Mouse (Mus musculus) adrenal gland (tissue): Measurements from ENCODE around the gene Prss53.
"Not testable (repeated sequence)": the region's sequence is repeated elsewhere in the genome, so short reads cannot be mapped to it uniquely, and the experiment has no call there.

Experiments used
- intact Hi-C: fragments of 180-260 bp; cut with DNase I; formaldehyde crosslinking; loops from one replicate; pipeline ENCODE4 v1.15.1; 2025

The Prss53 gene

DNA sequence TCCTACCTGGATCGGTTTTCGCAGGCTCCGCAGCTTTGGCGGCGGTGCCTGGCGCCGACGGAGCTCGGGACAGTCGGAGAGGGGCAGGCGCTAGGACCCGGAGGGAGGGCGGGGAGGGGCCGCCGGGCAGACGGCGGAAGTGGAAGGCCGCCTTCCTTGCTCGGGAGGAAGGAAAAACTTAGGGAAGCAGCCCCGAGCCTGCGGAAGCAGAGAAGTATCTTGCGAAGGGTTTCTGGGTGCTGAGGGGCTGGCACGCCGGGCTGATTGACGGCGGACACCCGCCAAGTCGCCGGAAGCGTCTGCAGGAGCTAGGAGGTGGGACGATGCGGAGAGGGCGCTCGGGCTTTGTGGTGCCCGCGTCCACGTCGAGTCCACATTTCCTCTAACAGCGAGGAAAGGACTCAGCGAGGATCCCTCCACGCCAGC is 14.7 kb downstream of the Prss53 start, which contains the start of gene Zfp646:
Gene Zfp646, plus strand, starts transcription at position 181 of the 426 bp plus-strand sequence.
- intact Hi-C loops, result loop anchor here (5.0 kb wide), 1 partner anchor 34 kb away; no protein-coding TSS in a partner anchor

DNA sequence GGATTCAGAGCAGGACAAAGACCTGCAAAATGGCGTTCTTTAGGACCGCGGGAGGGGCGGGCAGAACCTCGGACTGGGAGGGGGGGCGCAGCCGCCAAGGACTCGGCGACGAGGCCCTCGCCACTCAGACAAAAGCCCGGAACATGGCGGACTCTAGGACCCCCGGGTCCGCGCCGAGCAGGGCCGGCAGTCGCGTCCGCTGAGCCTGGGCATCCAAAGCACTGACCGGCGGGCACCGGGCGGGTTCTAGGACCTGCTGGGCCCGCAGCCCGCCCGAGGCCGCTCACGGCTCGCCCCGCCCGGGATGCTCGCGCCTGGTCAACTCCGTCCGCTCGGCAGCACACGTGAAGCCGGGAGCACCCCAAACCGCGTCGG is 15.2 kb downstream of the Prss53 start:
- intact Hi-C loops, result loop anchor here (5.0 kb wide), 1 partner anchor 33 kb away; no protein-coding TSS in a partner anchor

DNA sequence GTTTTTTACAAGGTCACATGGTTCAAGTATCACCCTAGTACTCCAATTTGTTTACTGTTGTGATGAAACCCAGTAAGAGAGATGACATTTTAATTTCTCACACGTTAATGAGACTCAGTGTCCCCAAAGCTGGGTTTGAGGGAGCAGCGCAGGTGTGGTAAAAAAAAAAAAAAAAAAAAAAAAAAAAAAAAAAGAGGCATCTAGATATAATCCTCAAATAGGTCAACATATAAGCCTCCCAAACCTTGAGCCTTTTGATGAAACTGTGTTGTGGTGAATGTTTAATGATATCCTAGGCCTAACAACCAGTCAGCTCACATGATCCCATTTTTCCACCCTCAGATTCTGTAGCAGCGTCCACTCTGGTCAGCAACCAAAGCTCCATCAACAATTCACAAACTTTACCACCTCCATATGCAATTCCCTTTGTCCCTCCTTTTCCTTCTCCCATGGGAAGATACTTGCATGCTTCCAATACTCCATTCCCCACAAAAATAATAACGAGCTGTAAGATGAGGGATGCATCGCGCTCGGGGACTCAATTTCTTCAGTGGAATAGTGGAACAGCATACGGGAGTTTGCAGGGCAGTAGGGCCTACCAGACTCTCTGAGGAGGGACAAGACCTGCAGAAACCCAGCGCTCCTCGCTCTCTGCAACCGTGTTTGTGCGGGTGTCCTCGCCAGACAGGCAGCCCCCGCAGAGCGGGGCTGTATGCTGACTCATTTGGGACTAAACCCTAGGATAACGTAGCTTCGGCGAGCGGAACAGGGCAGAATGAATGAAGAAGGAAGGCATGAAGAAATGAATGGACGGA is 15.8 kb downstream of the Prss53 start:
- intact Hi-C loops, result loop anchor here (5.0 kb wide), 1 partner anchor 33 kb away; no protein-coding TSS in a partner anchor

DNA sequence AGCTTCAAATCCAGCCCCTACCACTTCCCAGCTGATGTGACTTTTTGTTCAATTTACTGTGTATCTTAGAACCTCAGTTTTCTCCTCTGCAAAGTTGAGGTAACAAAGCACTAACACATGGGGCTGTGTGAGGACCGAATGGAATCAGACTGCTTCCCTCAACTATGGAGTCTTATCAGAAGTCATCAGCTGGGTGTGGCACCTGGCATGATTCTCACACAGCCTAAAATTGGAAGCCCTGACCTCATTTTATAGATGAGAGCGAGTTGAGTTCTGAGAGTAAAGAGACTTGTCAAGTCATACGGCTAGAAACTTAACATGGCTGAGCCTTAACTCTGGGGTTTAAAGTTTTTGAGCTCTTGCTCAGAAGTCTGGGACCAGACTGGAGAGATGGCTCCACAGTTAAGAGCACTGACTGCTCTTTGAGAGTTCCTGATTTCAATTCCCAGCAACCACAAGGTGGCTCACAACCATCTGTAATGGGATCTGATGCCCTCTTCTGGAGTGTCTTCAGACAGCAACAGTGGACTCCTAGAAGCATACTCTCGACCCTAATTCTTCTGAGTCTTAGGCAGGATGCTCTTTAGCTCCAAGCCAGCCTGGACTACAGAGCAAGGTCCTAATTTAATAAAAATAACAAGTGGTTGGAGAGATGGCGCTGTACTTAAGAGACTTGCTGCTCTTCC is 20.5 kb downstream of the Prss53 start:
- intact Hi-C loops, result no loop called here

DNA sequence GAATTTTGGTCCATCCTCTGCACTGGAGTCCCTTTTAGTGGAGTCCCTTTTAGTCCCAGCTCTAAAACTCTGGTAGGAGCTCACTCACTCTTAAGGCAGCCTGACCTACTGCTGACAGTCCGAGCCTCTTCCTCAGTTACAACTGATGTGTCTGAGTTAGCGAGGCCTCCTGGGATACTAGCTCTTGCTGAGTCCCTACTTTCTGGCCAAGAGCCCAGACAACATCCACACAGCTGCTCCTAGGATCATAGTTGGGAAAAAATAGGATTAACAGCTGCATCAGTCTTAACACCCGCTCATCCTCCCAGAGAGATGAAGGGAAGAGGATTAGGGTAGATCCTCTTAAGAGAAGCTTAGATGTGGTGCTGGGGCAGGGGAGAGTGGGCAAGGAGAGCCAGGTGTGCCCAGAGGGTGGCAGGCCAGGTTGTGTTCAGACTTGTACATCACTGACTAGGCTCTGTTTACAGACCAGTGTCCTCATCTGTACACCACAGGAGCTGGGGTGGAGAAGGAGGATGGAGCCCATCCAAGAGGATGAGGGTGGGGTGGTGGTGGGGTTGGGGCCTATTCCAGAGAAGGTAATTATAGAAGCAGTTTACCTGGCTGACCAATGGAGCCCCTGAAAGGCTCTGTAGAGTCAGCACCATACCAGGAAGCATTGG is 21.5 kb downstream of the Prss53 start:
- intact Hi-C loops, result no loop called here

DNA sequence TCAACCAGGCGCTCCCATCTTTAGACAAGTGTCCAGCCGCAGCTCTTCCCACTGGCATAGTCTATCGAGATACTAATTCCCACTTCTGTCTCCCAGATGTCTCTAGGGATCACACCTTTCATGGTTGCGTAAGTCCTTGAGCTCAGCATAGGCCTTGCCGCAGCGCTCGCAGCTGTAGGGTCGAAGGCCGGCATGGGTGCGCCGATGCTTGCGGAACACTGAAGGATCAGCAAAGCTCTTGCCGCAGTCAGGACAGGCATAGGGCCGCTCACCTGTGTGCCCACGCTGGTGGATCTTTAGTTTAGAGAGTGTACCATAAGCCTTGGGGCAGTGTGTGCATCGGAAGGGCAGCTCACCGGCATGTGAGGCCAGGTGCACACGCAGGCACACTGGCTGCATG is 23.1 kb downstream of the Prss53 start:
- intact Hi-C loops, result no loop called here

DNA sequence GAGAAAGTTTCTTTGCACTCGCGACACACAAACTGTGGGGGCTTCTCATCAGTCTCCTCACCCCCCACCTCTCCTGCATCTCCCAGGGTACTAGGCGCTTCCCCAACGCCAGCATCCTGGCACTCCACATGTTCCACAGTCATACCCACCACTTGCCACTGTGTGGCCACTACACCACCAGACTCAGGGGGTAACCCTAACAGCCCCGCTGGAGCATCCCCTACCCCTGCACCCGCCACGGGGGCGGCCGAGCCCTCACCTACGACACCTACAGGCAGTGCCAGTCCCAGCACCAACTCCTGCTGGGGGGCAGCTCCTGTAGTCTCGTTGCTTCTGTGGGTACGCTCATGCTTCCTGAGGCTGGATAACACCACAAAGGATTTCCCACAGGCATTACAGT is 24.3 kb downstream of the Prss53 start:
- intact Hi-C loops, result no loop called here

DNA sequence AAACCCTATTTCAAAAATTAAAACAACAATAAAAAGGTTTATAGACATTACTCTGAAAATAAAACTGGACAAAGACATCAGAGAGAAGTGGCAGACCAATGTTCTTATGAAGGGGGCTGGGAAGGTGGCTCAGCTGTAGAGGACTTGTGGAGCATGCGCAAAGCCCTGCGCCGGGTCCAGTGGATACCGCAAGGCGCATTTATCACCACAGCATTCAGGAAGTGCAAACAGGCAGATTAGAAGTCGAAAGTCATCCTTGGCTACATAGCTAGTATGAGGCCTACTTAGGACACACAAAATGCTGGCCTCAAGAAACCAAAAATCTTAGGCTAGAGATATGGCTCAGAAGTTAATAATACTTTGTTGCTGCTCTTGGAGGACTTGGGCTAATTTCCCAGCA is 32.5 kb downstream of the Prss53 start:
- intact Hi-C loops, result no loop called here

DNA sequence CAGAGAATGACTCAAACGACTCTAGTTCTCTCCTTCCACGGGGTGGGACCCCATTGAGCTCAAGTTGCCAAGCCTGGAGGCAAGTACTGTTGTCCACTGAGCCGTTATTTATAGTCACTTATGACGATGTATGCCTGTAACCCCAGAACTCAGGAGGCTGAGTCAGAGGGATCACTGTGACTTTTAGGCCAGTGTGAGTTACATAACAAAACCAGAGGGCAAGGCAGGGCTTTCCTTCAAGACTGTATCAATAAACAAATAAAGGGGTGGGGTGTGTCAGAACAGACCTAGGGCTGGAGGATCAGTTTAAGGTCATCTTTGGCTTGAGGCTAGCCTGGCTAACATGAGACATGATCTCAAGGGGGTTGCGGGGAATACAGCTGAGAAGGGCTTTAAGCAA is 39.9 kb downstream of the Prss53 start:
- intact Hi-C loops, result no loop called here

DNA sequence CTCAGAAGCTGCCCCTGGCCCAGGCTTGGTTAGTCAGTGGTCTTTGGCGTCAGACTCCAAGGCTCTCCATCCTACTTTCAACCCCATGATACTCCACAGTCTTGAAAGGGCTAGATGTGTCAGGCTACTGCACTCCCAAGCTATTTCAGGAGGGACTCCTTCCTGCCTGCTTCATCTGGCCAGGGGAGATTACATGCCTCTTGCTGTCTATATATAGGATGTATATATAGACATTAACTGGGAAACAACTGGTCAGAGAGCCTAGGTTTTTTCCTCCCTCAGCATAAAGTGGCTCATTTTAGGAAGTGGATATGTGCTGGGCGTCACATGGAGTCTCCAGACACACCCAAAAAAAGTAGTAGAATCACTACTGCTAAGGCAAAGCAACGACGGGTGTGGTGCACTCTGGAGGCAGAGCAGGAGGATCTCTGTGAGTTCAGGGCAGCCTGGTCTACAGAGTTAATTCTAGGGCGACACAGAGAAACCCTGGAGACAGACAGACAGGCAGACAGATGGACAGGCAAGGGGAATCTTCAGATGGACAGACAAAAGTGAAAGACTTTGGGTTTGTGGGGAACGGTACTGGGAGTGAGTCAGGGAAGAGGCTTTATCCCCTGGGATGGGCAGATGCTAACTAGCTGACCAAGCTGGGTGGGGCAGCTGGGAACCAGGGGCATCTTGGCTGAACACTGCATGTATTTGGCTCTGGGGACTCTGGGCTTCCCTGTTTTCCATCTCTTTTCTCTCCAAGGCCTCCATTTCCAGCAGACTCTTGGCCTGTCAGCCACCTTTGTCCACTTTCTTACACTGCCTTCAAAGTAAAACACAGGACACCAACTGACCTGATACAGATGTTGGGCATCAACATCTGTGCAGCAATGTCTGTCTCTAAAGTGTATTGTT is 40.5 kb downstream of the Prss53 start:
- intact Hi-C loops, result no loop called here

DNA sequence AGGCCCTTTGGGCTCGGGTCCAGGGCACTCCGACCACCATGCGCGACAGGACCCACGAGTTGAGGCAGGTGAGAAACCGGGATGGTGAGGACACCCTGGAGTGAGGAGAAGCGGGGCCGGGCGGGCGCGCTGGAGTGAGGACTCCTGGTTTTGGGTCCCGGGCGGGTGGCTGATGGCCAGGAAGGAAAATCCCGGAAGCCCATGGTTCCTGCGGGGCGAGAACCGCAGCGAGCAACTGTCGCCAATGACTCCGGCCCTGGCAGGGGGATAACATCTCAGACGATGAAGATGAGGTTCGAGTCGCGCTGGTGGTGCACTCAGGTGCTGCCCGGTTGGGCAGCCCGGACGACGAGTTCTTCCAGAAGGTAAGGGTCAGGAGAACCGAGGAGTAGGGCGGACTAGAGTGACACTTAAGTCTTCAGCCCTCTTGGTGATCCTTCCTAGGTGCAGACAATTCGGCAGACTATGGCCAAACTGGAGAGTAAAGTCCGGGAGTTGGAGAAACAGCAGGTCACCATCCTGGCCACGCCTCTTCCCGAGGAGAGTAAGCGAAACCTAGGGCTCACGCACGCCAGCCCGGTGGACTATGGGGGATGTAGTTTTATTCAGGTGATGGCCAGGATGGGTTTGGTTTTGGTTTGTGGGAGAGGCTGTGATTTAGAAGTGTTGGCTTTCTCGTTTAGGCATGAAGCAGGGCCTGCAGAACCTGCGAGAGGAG is 48.6 kb downstream of the Prss53 start:
- intact Hi-C loops, result loop anchor here (5.0 kb wide), 1 partner anchor 35 kb away; the partner anchor contains the start of genes Zfp646 and Zfp668

DNA sequence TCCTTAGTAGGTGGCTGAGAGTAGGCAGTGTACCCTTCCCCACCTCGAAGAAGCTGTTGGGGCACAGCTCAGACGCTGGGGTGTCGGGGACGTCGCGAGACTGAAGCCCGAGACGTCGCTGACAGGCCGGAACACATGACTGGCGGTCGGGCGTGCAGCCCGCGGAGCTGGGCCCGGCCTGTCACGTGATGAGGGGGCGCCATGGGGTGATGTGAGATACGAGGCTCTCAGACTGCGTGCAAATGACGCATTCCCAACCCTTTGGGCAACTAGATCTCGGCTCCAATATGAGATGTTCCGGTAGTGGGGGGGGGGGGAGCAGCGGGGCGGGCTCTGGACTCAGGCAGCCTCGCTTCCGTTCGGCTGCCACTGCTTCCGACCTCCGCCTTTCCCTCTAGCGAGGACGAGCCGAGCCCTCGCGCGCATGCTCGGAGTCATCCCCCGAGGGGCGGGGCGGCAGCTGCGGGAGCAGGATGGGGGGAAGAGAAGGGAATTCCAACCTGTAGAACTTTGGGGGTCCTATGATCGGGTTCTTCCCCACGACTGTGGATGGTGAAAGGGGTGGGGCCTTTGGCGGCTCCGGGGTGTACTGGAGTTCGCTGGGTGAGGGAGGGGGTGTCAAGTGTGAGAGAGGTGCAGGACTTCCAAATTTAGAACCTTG is 49.3 kb downstream of the Prss53 start:
- intact Hi-C loops, result loop anchor here (2.0 to 5.0 kb wide), 2 partner anchors 36 to 41 kb away; partner anchors contain the start of genes Hsd3b7, Zfp646 and Zfp668

DNA sequence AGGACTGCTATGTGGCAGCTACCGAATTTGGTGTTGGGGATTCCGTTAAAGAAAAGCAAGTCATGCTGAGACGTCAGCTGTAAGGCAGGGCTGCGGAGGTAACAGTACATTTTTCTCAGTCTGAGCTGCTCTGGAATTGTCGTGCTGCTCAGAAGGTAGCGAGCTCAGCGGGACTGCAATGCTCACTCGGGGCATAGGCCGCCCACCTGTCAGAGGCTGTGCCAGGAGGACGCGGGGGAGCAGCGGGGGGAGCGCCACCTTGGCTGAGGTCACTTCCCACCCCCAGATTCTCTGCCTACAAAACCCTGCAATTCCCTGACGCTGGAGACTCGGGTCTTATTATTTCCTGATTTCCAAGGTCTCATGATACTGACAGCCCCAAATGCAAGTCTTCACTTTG is 49.9 kb downstream of the Prss53 start:
- intact Hi-C loops, result loop anchor here (2.0 to 5.0 kb wide), 2 partner anchors 36 to 40 kb away; partner anchors contain the start of genes Hsd3b7, Zfp646 and Zfp668

DNA sequence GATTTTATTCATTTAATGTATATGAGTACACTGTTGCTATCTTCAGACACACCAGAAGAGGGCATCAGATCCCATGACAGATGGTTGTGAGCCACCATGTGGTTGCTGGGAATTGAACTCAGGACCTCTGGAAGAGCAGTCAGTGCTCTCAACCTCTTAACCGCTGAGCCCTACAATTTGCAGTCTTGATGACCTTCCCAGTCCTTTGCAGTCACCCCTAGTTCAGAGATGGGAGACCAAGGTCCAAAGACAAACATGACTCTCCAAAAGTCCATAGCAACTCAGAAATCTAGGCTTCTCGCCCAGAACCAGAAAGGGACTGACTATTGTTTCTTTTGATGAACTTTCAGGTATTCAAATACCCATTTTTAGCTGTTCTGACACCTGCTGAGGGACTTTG is 50.7 kb downstream of the Prss53 start:
- intact Hi-C loops, result loop anchor here (2.0 to 5.0 kb wide), 2 partner anchors 37 to 39 kb away; partner anchors contain the start of genes Hsd3b7, Zfp646 and Zfp668

DNA sequence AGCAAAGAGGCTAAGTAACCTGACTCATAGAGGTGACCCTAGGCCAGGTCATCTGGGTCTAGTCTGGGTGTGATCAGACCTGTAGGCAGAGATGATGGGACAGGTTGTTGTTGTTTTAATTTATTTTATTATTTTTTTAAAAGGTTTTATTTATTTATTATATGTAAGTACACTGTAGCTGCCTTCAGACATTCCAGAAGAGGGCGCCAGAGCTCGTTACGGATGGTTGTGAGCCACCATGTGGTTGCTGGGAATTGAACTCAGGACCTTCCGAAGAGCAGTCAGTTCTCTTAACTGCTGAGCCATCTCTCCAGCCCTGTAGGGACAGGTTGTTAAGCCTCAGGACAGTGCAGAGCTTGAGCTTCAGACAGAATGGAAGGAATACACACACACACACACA is 52.9 kb downstream of the Prss53 start:
- intact Hi-C loops, result not testable (repeated sequence)

DNA sequence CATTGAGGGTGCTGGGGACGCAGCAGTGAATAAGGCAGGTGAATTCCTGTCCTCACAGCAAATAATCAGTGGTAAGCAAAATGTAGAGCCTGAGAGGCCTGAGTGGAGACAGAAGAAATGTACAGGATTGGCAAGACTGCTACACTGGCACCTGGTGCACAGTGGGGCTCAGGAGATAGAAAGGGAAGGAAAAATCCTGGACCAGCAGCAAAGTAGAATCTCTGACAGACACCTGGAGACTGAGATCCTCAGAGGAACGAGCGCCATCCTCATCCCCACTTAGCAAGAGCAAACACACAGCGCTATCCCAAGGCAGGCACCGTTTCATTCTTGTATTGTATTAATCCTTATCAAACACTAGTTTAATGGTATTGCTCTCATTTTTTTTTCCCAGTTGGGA is 53.3 kb downstream of the Prss53 start:
- intact Hi-C loops, result no loop called here
